Mouse (Mus musculus): Measurements from ENCODE around the gene Exd1. TPM values are rescaled to one million over a fixed set of nuclear protein-coding genes. Genes with fewer than 3 reads are reported as not detected.
"Not testable (repeated sequence)": the region's sequence is repeated elsewhere in the genome, so short reads cannot be mapped to it uniquely, and the experiment has no call there.

Gene Exd1
- polyA plus RNA-seq, 1 experiment from 2014 or later = 0.61 TPM

DNA sequence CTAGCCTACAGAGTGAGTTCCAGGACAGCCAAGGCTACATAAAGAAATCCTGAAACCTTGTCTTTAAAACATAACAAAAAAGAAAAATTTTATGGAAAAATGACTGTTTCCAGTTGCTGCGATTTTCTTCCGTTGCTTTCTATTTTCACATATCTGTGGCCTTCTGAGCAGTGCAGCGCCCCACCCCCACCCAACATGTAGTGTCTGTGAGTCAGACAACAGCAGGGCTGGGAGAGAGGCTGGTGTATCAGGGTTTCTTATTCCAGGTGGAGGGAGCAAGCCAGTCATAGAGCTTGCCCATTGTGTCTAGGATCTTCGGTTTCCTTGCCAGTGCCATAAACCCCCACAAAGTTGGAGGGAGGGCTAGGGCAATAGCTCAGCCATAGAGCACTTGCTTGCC lies 23.6 kb downstream of the Exd1 start:
- 73% methylated on average over 4 of the region's 4 CpGs for WGBS
- H3K36me3 ChIP-seq = no peaks in the 10 kb centered on the region
- no peak overlapping the region for H3K27ac ChIP-seq
- no peak overlapping the region for H3K4me2 ChIP-seq (replicated peaks)
- no peaks in the 10 kb centered on the region for H3K4me1 ChIP-seq
- no peaks in the 10 kb centered on the region for H3K27me3 ChIP-seq (replicated peaks)
- no peak overlapping the region for H3K9ac ChIP-seq
- no peak for ATAC-seq (ENCODE audit: low FRiP score, low read depth)
- no peak overlapping the region for H3K4me3 ChIP-seq
- H3K9me3 ChIP-seq = no peaks in the 10 kb centered on the region

DNA sequence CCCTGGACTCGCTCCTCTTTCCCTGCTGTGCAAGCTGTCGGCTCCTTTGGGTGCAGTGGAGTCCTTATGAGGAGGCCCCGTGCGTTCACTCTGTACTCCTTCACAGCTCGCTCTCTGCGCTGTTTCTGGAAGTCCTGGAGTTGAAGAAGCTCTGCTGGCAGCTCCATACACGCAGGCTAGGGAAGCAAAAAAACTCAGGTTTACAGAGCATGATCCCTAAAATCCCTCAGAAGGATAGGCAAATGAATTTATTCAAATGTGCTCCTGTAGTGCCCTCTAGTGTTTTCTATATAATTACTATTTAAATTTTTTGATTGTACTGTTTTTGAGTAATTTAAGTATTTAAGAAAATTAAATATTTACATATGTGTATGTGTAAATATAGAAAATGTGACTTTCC lies 26.9 kb downstream of the Exd1 start:
- no peaks in the 10 kb centered on the region for H3K27me3 ChIP-seq (replicated peaks)
- WGBS = 81% methylated on average over 7 of the region's 7 CpGs

DNA sequence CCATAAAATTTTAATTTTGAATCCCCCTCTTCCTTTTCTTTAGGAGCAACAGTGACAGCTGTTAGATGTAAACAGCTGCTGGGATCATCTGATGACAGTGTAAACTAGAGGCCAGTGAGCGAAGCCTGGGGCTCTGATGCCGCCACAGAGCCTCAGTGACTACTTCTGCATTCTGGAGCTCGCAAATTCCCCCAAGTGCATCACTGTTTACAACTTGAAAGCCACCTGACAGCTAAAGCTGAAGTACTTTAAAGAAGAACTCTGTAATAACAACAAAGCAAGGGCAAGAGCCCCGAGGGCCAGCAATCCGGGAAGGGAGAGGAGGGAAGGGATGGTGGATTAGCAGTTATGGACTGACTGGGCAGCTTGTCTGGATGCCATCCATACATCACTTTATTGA lies 30.6 kb downstream of the Exd1 start:
- H3K27ac ChIP-seq = no peak overlapping the region
- no peaks in the 10 kb centered on the region for H3K36me3 ChIP-seq
- no peaks in the 10 kb centered on the region for H3K4me1 ChIP-seq
- H3K27me3 ChIP-seq (replicated peaks) = no peaks in the 10 kb centered on the region
- no peak overlapping the region for H3K4me3 ChIP-seq
- no peak overlapping the region for H3K4me2 ChIP-seq (replicated peaks)
- WGBS = 58% methylated on average over 5 of the region's 5 CpGs
- no peak overlapping the region for H3K9ac ChIP-seq
- no peaks in the 10 kb centered on the region for H3K9me3 ChIP-seq
- ATAC-seq (ENCODE audit: low FRiP score, low read depth) = no peak

More for the DNA sequence above, 26.9 kb downstream of the Exd1 start:
- H3K4me2 ChIP-seq (replicated peaks) = no peak overlapping the region
- H3K9me3 ChIP-seq = no peaks in the 10 kb centered on the region
- H3K9ac ChIP-seq = no peak overlapping the region
- no peak overlapping the region for H3K4me3 ChIP-seq
- no peak for ATAC-seq (ENCODE audit: low FRiP score, low read depth)
- H3K36me3 ChIP-seq = no peaks in the 10 kb centered on the region
- no peak overlapping the region for H3K27ac ChIP-seq
- H3K4me1 ChIP-seq = no peaks in the 10 kb centered on the region

DNA sequence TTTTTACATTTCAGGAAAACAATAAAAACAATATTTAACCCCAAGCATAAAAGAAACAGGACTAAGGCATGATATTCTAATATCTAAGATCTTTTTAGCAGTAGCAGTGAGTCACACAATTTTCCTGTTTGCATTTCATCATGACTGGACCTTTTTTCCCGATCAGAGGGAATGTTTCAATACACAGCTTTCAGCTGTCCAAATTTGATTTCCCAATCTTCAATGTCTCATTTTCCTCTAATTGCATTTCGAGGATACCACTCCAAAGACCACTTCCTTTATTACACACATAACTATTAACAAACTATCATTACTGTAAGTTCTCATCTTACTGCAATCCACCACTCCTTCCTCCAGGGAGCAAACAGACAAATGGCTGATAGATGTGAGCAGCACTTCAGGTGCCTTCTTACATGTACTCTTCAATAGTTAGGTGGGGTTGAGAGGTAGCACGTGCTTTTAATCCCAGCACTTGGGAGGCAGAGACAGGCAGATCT lies 33.4 kb downstream of the Exd1 start:
- Histone ChIP-seq H3K4me2 (replicated peaks) (no peak overlapping the region), H3K27ac (no peak overlapping the region), H3K9me3 (no peaks in the 10 kb centered on the region), H3K9ac (no peak overlapping the region), H3K27me3 (replicated peaks) (no peaks in the 10 kb centered on the region), H3K4me3 (no peak overlapping the region), H3K4me1 (no peaks in the 10 kb centered on the region), H3K36me3 (no peaks in the 10 kb centered on the region)
- 89% methylated on average over 3 of the region's 3 CpGs for WGBS
- ATAC-seq (ENCODE audit: low FRiP score, low read depth) = no peak

DNA sequence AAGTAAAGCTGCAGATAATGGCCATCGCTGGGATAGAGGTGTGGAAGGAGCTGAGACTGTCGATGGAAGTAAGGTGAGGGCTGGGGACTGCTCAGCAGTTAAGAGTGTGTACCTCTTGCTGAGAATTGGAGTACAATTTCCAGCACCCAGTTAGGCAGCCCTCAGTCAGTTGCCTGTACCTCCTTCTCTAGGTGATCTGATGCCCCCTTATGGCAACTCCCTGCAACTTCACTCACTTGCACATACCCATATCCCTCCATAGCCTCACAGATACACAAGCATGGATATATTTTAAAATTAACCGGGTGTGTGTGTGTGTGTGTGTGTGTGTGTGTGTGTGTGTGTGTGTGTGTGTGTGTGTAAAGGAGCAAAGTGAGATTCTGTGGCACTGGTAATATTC lies 35.1 kb downstream of the Exd1 start:
- Histone ChIP-seq H3K9ac (no peak overlapping the region), H3K4me2 (replicated peaks) (no peak overlapping the region), H3K4me3 (no peak overlapping the region), H3K9me3 (no peaks in the 10 kb centered on the region), H3K27ac (no peak overlapping the region), H3K36me3 (no peaks in the 10 kb centered on the region), H3K27me3 (replicated peaks) (no peaks in the 10 kb centered on the region), H3K4me1 (no peaks in the 10 kb centered on the region)
- 78% methylated on average over 3 of the region's 3 CpGs for WGBS
- ATAC-seq (ENCODE audit: low FRiP score, low read depth) = no peak

DNA sequence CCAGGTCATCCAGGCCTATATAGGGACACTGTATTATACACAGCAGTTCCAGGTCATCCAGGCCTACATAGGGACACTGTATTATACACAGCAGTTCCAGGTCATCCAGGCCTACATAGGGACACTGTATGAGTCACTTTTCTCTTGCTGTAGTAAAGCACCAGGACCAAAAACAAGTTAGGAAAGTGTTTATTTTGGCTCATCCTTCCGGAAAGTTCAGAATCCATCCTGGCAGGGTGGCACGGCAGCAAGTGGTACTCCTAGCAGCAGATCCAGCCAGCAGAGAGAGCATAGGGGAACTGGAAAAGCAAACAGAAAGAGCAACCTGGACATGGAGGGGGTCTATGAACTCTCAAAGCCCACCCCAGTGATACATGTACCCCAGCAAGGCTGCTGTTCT lies 36.6 kb downstream of the Exd1 start:
- no peaks in the 10 kb centered on the region for H3K9me3 ChIP-seq
- H3K4me3 ChIP-seq = no peak overlapping the region
- no peaks in the 10 kb centered on the region for H3K4me1 ChIP-seq
- no peak overlapping the region for H3K4me2 ChIP-seq (replicated peaks)
- 88% methylated on average over 2 of the region's 2 CpGs for WGBS
- no peak overlapping the region for H3K27ac ChIP-seq
- H3K36me3 ChIP-seq = no peaks in the 10 kb centered on the region
- no peak for ATAC-seq (ENCODE audit: low FRiP score, low read depth)
- no peaks in the 10 kb centered on the region for H3K27me3 ChIP-seq (replicated peaks)
- no peak overlapping the region for H3K9ac ChIP-seq

DNA sequence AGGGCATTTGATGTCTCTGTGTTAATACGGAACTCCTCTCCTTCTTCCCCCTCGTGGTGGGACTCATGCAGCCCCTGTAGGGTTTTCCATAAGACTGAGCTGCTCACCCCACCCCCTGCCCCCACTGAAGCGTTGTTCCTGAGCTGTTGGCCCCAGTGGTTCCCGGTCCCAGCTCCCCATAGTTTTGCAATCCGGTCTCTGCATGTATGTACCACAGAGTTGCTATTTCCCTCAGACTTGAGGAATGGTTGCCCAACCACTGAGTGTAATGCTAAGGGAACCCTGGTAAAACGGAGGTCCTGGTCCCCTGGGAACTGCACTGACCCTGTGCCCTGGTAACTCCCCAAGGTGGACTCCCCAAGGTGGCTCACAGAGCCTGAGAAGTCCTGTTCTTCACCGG lies 38.9 kb downstream of the Exd1 start:
- WGBS = 71% methylated on average over 7 of the region's 7 CpGs
- not testable (repeated sequence) for H3K4me3 ChIP-seq; ATAC-seq (ENCODE audit: low FRiP score, low read depth); H3K27me3 ChIP-seq (replicated peaks); H3K27ac ChIP-seq; H3K4me2 ChIP-seq (replicated peaks); H3K36me3 ChIP-seq; H3K9me3 ChIP-seq; H3K9ac ChIP-seq; H3K4me1 ChIP-seq

DNA sequence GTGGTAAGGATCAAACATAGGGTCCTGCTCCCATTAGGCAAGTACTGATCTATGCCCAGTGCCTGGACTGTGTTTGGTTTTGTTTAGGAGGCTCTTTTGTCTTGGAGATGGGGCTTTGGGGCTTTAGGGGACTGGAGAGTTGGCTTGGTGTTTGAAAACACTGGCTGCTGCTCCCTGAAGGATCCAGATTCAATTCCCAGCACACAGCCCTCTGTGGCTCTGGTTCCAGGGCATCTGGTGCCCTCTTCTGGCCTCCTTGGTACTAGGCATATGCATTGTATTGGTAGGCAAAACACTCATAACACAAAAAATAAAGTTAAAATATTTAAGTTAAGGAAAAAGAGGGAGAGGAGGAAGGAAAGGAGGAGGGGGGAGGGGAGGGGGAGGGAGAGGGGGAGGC lies 40.3 kb downstream of the Exd1 start:
- Histone ChIP-seq H3K27me3 (replicated peaks) (no peaks in the 10 kb centered on the region), H3K4me2 (replicated peaks) (no peak overlapping the region), H3K4me1 (no peaks in the 10 kb centered on the region), H3K36me3 (no peaks in the 10 kb centered on the region), H3K9me3 (no peaks in the 10 kb centered on the region), H3K4me3 (no peak overlapping the region), H3K9ac (no peak overlapping the region), H3K27ac (no peak overlapping the region)
- ATAC-seq (ENCODE audit: low FRiP score, low read depth) = no peak

DNA sequence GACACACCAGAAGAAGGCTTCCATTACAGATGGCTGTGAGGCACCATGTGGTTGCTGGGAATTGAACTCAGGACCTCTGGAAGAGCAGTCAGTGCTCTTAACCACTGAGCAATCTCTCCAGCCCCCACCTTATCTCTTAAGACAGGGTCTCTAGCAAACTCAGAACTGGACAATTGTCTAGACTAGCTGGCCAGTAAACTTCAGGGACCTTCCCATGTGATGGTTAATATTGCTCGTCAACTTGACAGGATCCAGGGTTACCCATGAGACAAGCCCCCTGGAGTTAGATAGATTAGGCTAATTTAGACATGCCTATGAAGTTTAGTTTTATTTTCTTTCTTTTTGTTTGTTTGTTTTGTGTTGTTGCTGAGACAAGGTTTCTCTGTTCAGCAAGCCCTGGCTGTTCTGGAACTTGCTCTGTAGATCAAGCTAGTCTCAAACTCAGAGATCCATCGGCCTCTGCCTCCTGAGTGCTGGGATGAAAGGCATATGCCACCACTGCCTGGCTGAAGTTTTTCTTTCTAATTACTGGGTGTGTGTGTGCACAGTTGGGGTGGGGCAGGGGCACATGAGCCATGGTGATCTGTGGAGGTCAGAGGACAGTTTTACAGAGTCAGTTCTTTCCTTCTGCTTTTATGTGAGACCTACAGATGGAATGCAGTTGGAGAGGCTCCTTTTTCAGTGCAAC lies 46.3 kb downstream of the Exd1 start:
- ATAC-seq (ENCODE audit: low FRiP score, low read depth) = no peak
- WGBS = 79% methylated on average over 2 of the region's 2 CpGs
- H3K36me3 ChIP-seq = no peaks in the 10 kb centered on the region

DNA sequence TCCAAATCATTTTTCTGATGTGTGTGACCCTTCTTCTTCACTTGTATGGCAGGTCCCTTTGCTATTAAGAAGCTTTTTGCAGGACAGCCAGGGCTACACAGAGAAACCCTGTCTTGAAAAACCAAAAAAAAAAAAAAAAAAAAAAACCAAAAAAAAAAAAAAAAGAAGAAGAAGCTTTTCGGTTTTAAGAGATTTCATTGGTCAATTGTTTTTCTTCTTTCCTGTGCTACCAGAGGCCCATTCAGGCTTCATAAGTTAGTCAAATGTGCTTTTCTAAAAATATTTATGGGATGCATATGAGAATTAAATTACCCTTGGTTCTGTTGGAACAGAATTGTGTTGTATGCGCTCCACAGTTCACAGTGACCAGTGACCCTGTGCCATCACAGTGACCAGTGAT lies 48.6 kb downstream of the Exd1 start:
- H3K4me1 ChIP-seq = no peaks in the 10 kb centered on the region
- no peak overlapping the region for H3K4me2 ChIP-seq (replicated peaks)
- H3K27ac ChIP-seq = no peak overlapping the region
- H3K36me3 ChIP-seq = no peaks in the 10 kb centered on the region
- no peak overlapping the region for H3K4me3 ChIP-seq
- WGBS = 91% methylated on average over 2 of the region's 2 CpGs
- H3K9me3 ChIP-seq = no peaks in the 10 kb centered on the region
- H3K27me3 ChIP-seq (replicated peaks) = no peaks in the 10 kb centered on the region
- ATAC-seq (ENCODE audit: low FRiP score, low read depth) = no peak
- H3K9ac ChIP-seq = no peak overlapping the region

More for the DNA sequence above, 46.3 kb downstream of the Exd1 start:
- Histone ChIP-seq H3K4me1 (no peaks in the 10 kb centered on the region), H3K9ac (no peak overlapping the region), H3K9me3 (no peaks in the 10 kb centered on the region), H3K4me3 (no peak overlapping the region), H3K4me2 (replicated peaks) (no peak overlapping the region), H3K27ac (no peak overlapping the region), H3K27me3 (replicated peaks) (no peaks in the 10 kb centered on the region)

DNA sequence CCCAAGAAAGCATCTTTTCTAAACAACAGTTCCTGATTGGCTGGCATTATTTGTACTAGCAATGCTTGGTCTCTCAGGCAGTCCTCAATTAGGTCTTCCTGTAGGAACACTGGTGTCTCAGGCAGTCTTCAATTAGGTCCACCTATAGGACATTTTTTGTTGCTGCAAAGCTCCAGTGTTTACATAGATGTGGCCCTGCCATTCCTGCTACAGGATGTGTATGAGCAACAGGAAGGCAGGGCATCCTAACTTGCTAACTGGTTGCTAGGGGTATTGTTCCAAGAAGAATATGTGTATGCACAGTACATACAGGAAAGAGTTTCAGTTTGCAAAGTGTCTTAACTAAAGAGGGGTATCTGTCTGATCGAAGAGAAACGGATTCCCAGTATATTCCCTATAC lies 51.3 kb downstream of the Exd1 start:
- WGBS = 91% methylated on average over 2 of the region's 2 CpGs

DNA sequence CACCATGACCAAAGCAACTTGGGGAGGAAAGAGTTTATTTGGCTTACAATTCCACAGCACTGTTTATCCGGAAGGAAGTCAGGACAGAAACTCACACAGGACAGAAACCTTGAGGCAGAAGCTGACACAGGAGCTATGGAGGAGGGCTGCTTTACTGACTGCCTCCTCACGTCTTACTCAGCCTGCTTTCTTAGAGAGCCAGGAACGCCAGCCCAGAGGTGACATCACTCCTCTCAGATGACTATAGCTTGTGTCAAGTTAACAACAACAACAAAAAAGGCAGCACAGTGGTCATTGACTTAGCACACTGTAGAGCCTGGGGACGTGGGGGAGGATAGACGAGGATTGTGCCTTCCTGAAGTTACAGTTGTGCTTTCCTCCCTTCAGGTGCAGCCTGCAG lies 55.5 kb downstream of the Exd1 start:
- 66% methylated on average over 5 of the region's 5 CpGs for WGBS
- H3K27ac ChIP-seq = no peak overlapping the region
- H3K9ac ChIP-seq = no peak overlapping the region
- no peaks in the 10 kb centered on the region for H3K36me3 ChIP-seq
- H3K4me3 ChIP-seq = no peak overlapping the region
- ATAC-seq (ENCODE audit: low FRiP score, low read depth) = no peak
- no peaks in the 10 kb centered on the region for H3K4me1 ChIP-seq
- H3K9me3 ChIP-seq = no peaks in the 10 kb centered on the region
- H3K4me2 ChIP-seq (replicated peaks) = no peak overlapping the region
- H3K27me3 ChIP-seq (replicated peaks) = no peaks in the 10 kb centered on the region

More for the DNA sequence above, 51.3 kb downstream of the Exd1 start:
- no peak overlapping the region for H3K4me3 ChIP-seq
- no peak overlapping the region for H3K27ac ChIP-seq
- H3K9me3 ChIP-seq = no peaks in the 10 kb centered on the region
- H3K9ac ChIP-seq = no peak overlapping the region
- no peaks in the 10 kb centered on the region for H3K4me1 ChIP-seq
- ATAC-seq (ENCODE audit: low FRiP score, low read depth) = no peak
- no peaks in the 10 kb centered on the region for H3K27me3 ChIP-seq (replicated peaks)
- H3K4me2 ChIP-seq (replicated peaks) = no peak overlapping the region
- no peaks in the 10 kb centered on the region for H3K36me3 ChIP-seq

DNA sequence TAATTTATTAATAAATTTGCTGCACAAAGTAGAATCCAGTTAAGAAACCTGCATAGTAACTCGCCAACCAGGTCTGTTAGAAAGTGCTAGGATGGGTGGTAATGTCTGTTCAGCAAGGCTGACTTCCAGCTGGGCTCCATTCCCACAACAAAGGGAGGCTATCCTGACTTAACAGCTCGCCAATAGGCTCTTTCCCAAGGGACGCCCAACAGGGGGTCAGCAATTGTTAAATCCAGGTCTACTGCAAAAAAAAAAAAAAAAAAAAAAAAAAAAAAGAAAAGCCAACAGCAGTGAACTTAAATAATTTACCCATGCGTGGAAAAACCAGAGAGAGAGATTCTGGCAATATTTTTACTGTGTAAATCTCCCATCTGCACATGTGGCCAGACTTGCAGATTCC lies 60.9 kb downstream of the Exd1 start:
- Histone ChIP-seq H3K4me2 (replicated peaks) (no peak overlapping the region), H3K9me3 (no peaks in the 10 kb centered on the region), H3K9ac (no peak overlapping the region), H3K4me3 (no peak overlapping the region), H3K27ac (no peak overlapping the region), H3K4me1 (no peaks in the 10 kb centered on the region), H3K27me3 (replicated peaks) (no peaks in the 10 kb centered on the region), H3K36me3 (no peaks in the 10 kb centered on the region)
- no peak for ATAC-seq (ENCODE audit: low FRiP score, low read depth)
- 3% methylated on average over 4 of the region's 4 CpGs for WGBS

All from neural tube, embryonic 12.5 days (tissue).